Mouse (Mus musculus) limb, embryonic 10.5 days (tissue): Measurements from ENCODE around the gene Alk. TPM values are rescaled to one million over a fixed set of nuclear protein-coding genes. Genes with fewer than 3 reads are reported as not detected.

Source experiments
- DNase-seq: peaks from one replicate; pipeline ENCODE4 v3.0.0-alpha.2; 2017; ENCODE audit warnings: low spot score
- H3K27ac ChIP-seq: fragments of 300-500 bp; sonication (generic); 2 replicates; pipeline ENCODE4 v1.5.1; 2016; ENCODE audit warnings: mild to moderate bottlenecking
- H3K27me3 ChIP-seq: fragments of 300-500 bp; sonication (generic); 2 replicates; pipeline ENCODE4 v1.6.1; 2016; ENCODE audit warnings: low read depth, mild to moderate bottlenecking; ENCODE audit not compliant: poor library complexity, severe bottlenecking
- H3K36me3 ChIP-seq: fragments of 300-500 bp; sonication (generic); 2 replicates; pipeline ENCODE4 v1.6.1; 2016; ENCODE audit warnings: mild to moderate bottlenecking, moderate library complexity
- H3K4me1 ChIP-seq: fragments of 300-500 bp; sonication (generic); 2 replicates; pipeline ENCODE4 v1.6.1; 2016
- H3K4me3 ChIP-seq: fragments of 300-500 bp; sonication (generic); 2 replicates; pipeline ENCODE4 v1.5.1; 2016; ENCODE audit warnings: mild to moderate bottlenecking, moderate library complexity
- H3K9me3 ChIP-seq: fragments of 300-500 bp; sonication (generic); replicated peaks from 2 replicates; pipeline ENCODE4 v1.6.1; 2016; ENCODE audit warnings: mild to moderate bottlenecking
- WGBS: fragments of 180-500 bp; shearing (Covaris S2); methylation state at CpG from one replicate; pipeline ENCODE4 v1.1.7; 2016; 5-methylcytosine and 5-hydroxymethylcytosine counted together
- polyA plus RNA-seq: library from polyadenylated mRNA; unstranded; fragments of >200 nt; fragmentation: Nextera tagmentation; extraction: Ambion mirVana; gene quantifications from 2 replicates; pipeline ENCODE4 v1.2.1, GENCODE M21; 2016

Gene Alk
- polyA plus RNA-seq, 1 experiment from 2014 or later = 0.04 TPM

GRCm38 (mm10) chr17:72043667-72044390 lies 560.6 kb downstream of the Alk start:
- H3K36me3 ChIP-seq = no peaks in the 10 kb centered on the region
- no peak overlapping the region for H3K4me3 ChIP-seq
- 82% methylated on average over 11 of the region's 11 CpGs for WGBS
- DNase-seq = no peak
- H3K4me1 ChIP-seq = no peaks in the 10 kb centered on the region
- no peaks in the 10 kb centered on the region for H3K9me3 ChIP-seq
- no peak overlapping the region for H3K27ac ChIP-seq
- no peaks in the 10 kb centered on the region for H3K27me3 ChIP-seq

- Histone ChIP-seq H3K36me3 (no peaks in the 10 kb centered on the region), H3K4me3 (no peak overlapping the region), H3K9me3 (no peaks in the 10 kb centered on the region), H3K27me3 (no peaks in the 10 kb centered on the region), H3K4me1 (no peaks in the 10 kb centered on the region), H3K27ac (no peak overlapping the region)
- no peak for DNase-seq
- 84% methylated on average over 9 of the region's 9 CpGs for WGBS
Observed at GRCm38 (mm10) chr17:72043001-72043666, 561.3 kb downstream of the Alk start.

GRCm38 (mm10) chr17:72039176-72039948 lies 565.1 kb downstream of the Alk start:
- no peaks in the 10 kb centered on the region for H3K27me3 ChIP-seq
- H3K4me1 ChIP-seq = no peaks in the 10 kb centered on the region
- no peaks in the 10 kb centered on the region for H3K36me3 ChIP-seq
- no peak overlapping the region for H3K27ac ChIP-seq
- WGBS = 83% methylated on average over 7 of the region's 7 CpGs
- H3K9me3 ChIP-seq = no peaks in the 10 kb centered on the region
- DNase-seq = no peak
- no peak overlapping the region for H3K4me3 ChIP-seq

GRCm38 (mm10) chr17:72038371-72038770 lies 566.1 kb downstream of the Alk start:
- no peaks in the 10 kb centered on the region for H3K4me1 ChIP-seq
- no peak overlapping the region for H3K4me3 ChIP-seq
- WGBS = 93% methylated on average over 5 of the region's 5 CpGs
- H3K27me3 ChIP-seq = no peaks in the 10 kb centered on the region
- H3K27ac ChIP-seq = no peak overlapping the region
- DNase-seq = no peak
- H3K9me3 ChIP-seq = no peaks in the 10 kb centered on the region
- H3K36me3 ChIP-seq = no peaks in the 10 kb centered on the region

- H3K4me3 ChIP-seq = no peak overlapping the region
- DNase-seq = no peak
- H3K27ac ChIP-seq = no peak overlapping the region
- no peaks in the 10 kb centered on the region for H3K4me1 ChIP-seq
- no peaks in the 10 kb centered on the region for H3K36me3 ChIP-seq
- no peaks in the 10 kb centered on the region for H3K9me3 ChIP-seq
- 95% methylated on average over 7 of the region's 7 CpGs for WGBS
- no peaks in the 10 kb centered on the region for H3K27me3 ChIP-seq
Observed at GRCm38 (mm10) chr17:72030672-72031071, 573.8 kb downstream of the Alk start.

GRCm38 (mm10) chr17:72023323-72023722 lies 581.1 kb downstream of the Alk start:
- Histone ChIP-seq H3K9me3 (no peaks in the 10 kb centered on the region), H3K4me1 (no peaks in the 10 kb centered on the region), H3K4me3 (no peak overlapping the region), H3K36me3 (no peaks in the 10 kb centered on the region), H3K27me3 (no peaks in the 10 kb centered on the region), H3K27ac (no peak overlapping the region)
- DNase-seq = no peak
- WGBS = 86% methylated on average over 9 of the region's 9 CpGs

GRCm38 (mm10) chr17:72021733-72022669 lies 582.4 kb downstream of the Alk start:
- WGBS = 81% methylated on average over 10 of the region's 10 CpGs
- Histone ChIP-seq H3K4me3 (no peak overlapping the region), H3K27ac (no peak overlapping the region), H3K9me3 (no peaks in the 10 kb centered on the region), H3K27me3 (no peaks in the 10 kb centered on the region), H3K36me3 (no peaks in the 10 kb centered on the region), H3K4me1 (no peaks in the 10 kb centered on the region)
- no peak for DNase-seq

GRCm38 (mm10) chr17:72017329-72017728 lies 587.1 kb downstream of the Alk start:
- DNase-seq = no peak
- Histone ChIP-seq H3K4me1 (no peaks in the 10 kb centered on the region), H3K36me3 (no peaks in the 10 kb centered on the region), H3K27ac (no peak overlapping the region), H3K9me3 (no peaks in the 10 kb centered on the region), H3K27me3 (no peaks in the 10 kb centered on the region), H3K4me3 (no peak overlapping the region)

- Histone ChIP-seq H3K4me3 (no peak overlapping the region), H3K36me3 (no peaks in the 10 kb centered on the region), H3K27me3 (no peaks in the 10 kb centered on the region), H3K4me1 (no peaks in the 10 kb centered on the region), H3K27ac (no peak overlapping the region), H3K9me3 (no peaks in the 10 kb centered on the region)
- WGBS = 86% methylated on average over 3 of the region's 3 CpGs
- DNase-seq = no peak
Observed at GRCm38 (mm10) chr17:72015253-72015652, 589.2 kb downstream of the Alk start.

GRCm38 (mm10) chr17:72012775-72013174 lies 591.7 kb downstream of the Alk start:
- Histone ChIP-seq H3K27me3 (no peaks in the 10 kb centered on the region), H3K4me3 (no peak overlapping the region), H3K27ac (no peak overlapping the region), H3K9me3 (no peaks in the 10 kb centered on the region), H3K4me1 (no peaks in the 10 kb centered on the region), H3K36me3 (no peaks in the 10 kb centered on the region)
- 74% methylated on average over 9 of the region's 9 CpGs for WGBS
- DNase-seq = no peak

GRCm38 (mm10) chr17:72009836-72010235 lies 594.6 kb downstream of the Alk start:
- Histone ChIP-seq H3K27me3 (no peaks in the 10 kb centered on the region), H3K4me1 (no peaks in the 10 kb centered on the region), H3K27ac (no peak overlapping the region), H3K4me3 (no peak overlapping the region), H3K9me3 (no peaks in the 10 kb centered on the region), H3K36me3 (no peaks in the 10 kb centered on the region)
- 93% methylated on average over 2 of the region's 2 CpGs for WGBS
- DNase-seq = no peak

GRCm38 (mm10) chr17:72008389-72008788 lies 596.0 kb downstream of the Alk start:
- Histone ChIP-seq H3K27me3 (no peaks in the 10 kb centered on the region), H3K9me3 (no peaks in the 10 kb centered on the region), H3K4me1 (no peaks in the 10 kb centered on the region), H3K36me3 (no peaks in the 10 kb centered on the region), H3K27ac (no peak overlapping the region), H3K4me3 (no peak overlapping the region)
- DNase-seq = no peak
- 85% methylated on average over 5 of the region's 5 CpGs for WGBS
